ENCODE assay signal across 16 mouse cellular contexts in the genomic region with DNA sequence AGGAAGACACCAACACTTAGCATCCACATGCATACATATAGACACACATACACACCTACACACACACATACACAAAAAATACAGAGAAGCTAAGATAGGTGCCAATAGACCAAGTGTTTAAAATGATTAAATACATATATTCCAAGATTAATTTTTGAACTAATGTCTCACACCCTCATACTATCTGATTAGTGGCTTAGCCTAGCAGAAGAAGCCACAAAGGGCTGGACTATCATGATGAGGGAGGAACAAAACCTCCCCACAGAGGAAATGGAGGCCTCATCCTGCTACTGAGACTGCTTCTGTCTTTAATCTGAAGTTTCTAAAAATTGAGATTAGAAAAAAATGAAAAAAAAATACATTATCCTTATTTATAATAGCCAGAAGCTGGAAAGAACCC.
"Had no signal": no experiment of that assay in that cellular context is flagged by ENCODE, and none has a peak within 500 bp of the region (broad histone marks: within the 10 kb centered on the region; RNA-seq: fewer than 3 reads in every experiment).

No protein-coding gene starts in this region.

- H3K9me3 ChIP-seq: neural tube, embryonic 13.5 days; neural tube, embryonic 15.5 days; stomach, embryonic 15.5 days had no signal

- H3K4me1 ChIP-seq: stomach, embryonic 15.5 days had no signal

- H3K4me2 ChIP-seq: neural tube, embryonic 13.5 days; neural tube, embryonic 15.5 days; stomach, embryonic 15.5 days had no signal

- H3K27me3 ChIP-seq: neural tube, embryonic 13.5 days; neural tube, embryonic 15.5 days; stomach, embryonic 15.5 days had no signal

- H3K27ac ChIP-seq: neural tube, embryonic 13.5 days; neural tube, embryonic 15.5 days; stomach, embryonic 15.5 days; stomach, postnatal 0 days had no signal

- H3K9ac ChIP-seq: neural tube, embryonic 13.5 days; neural tube, embryonic 15.5 days; stomach, embryonic 15.5 days had no signal

- H3K4me3 ChIP-seq: neural tube, embryonic 13.5 days; neural tube, embryonic 15.5 days; stomach, embryonic 15.5 days had no signal

- H3K36me3 ChIP-seq: neural tube, embryonic 13.5 days; neural tube, embryonic 15.5 days; stomach, embryonic 15.5 days had no signal

- DNase-seq: retina, postnatal 1 day; right cerebral cortex, adult 18-20 months; right cerebral cortex, postnatal 14 days; right cerebral cortex, postnatal 25 days; right cerebral cortex, postnatal 4 days; spleen, adult 18-20 months; thymus, adult 18-20 months; thymus, adult 2 months; thymus, postnatal 14 days; thymus, postnatal 25 days; thymus, postnatal 36 days; thymus, postnatal 4 days had no signal
